Mouse (Mus musculus) erythroblast, embryonic 14.5 days (primary cell): ENCODE measurements around the gene Krt86. TPM values are rescaled to one million over a fixed set of nuclear protein-coding genes. Genes with fewer than 3 reads are reported as not detected.

Experiments used
- H3K27me3 ChIP-seq: 2 replicates; pipeline ENCODE4 v1.6.1; 2012; ENCODE audit warnings: inconsistent platforms; ENCODE audit not compliant: control insufficient read depth
- H3K36me3 ChIP-seq: 2 replicates; pipeline ENCODE4 v1.6.1; 2012; ENCODE audit warnings: mild to moderate bottlenecking, inconsistent platforms; ENCODE audit not compliant: control insufficient read depth
- H3K4me1 ChIP-seq: 2 replicates; pipeline ENCODE4 v1.6.1; 2012; ENCODE audit warnings: inconsistent platforms; ENCODE audit not compliant: control insufficient read depth
- H3K4me3 ChIP-seq: replicated peaks from 2 replicates; pipeline ENCODE3; 2012; ENCODE audit warnings: moderate library complexity, mild to moderate bottlenecking, inconsistent platforms
- H3K9me3 ChIP-seq: 2 replicates; pipeline ENCODE4 v1.6.1; 2012; ENCODE audit warnings: low read length, inconsistent platforms, mixed read lengths; ENCODE audit not compliant: control insufficient read depth
- GATA1 ChIP-seq: IDR thresholded peaks from 2 replicates; pipeline ENCODE4 v1.6.1; 2012; ENCODE audit warnings: low read length, inconsistent platforms, mixed read lengths
- TAL1 ChIP-seq: IDR thresholded peaks from 3 replicates; pipeline ENCODE4 v1.6.1; 2012; ENCODE audit warnings: low read length, inconsistent platforms, mixed read lengths
- polyA plus RNA-seq: library from polyadenylated mRNA; stranded (reverse); fragments of >175 nt; gene quantifications from 2 replicates; pipeline ENCODE4 v1.2.3, GENCODE M21; 2012

Gene Krt86
- polyA plus RNA-seq, 1 experiment, result not detected

- Histone ChIP-seq H3K36me3 (no peaks in the 10 kb centered on the region), H3K9me3 (peaks cover 8% of the 10 kb centered on the region), H3K27me3 (no peaks in the 10 kb centered on the region), H3K4me1 (no peaks in the 10 kb centered on the region), H3K4me3 (no peak overlapping the region)
- TF ChIP-seq TAL1 (no peak), GATA1 (no peak)
Measured at GRCm38 (mm10) chr15:101455292-101455691, 18.0 kb upstream of the Krt86 start.

GRCm38 (mm10) chr15:101455891-101456290 lies 17.4 kb upstream of the Krt86 start:
- Histone ChIP-seq H3K9me3 (peaks cover 8% of the 10 kb centered on the region), H3K27me3 (no peaks in the 10 kb centered on the region)

GRCm38 (mm10) chr15:101458361-101458930 lies 14.8 kb upstream of the Krt86 start:
- peaks cover 8% of the 10 kb centered on the region for H3K9me3 ChIP-seq
- H3K4me3 ChIP-seq, result no peak overlapping the region
- H3K36me3 ChIP-seq, result no peaks in the 10 kb centered on the region
- H3K27me3 ChIP-seq, result no peaks in the 10 kb centered on the region
- no peaks in the 10 kb centered on the region for H3K4me1 ChIP-seq
- no peak for TF ChIP-seq GATA1
- no peak for TF ChIP-seq TAL1

More at GRCm38 (mm10) chr15:101455891-101456290, 17.4 kb upstream of the Krt86 start:
- Histone ChIP-seq H3K4me3 (no peak overlapping the region), H3K36me3 (no peaks in the 10 kb centered on the region), H3K4me1 (no peaks in the 10 kb centered on the region)
- TF ChIP-seq TAL1, result no peak
- TF ChIP-seq GATA1, result no peak

- H3K4me1 ChIP-seq, result no peaks in the 10 kb centered on the region
- no peak overlapping the region for H3K4me3 ChIP-seq
- H3K27me3 ChIP-seq, result no peaks in the 10 kb centered on the region
- TF ChIP-seq GATA1, result no peak
- no peak for TF ChIP-seq TAL1
- no peaks in the 10 kb centered on the region for H3K36me3 ChIP-seq
- peaks cover 8% of the 10 kb centered on the region for H3K9me3 ChIP-seq
Measured at GRCm38 (mm10) chr15:101459283-101459682, 14.0 kb upstream of the Krt86 start.

- Histone ChIP-seq H3K4me1 (no peaks in the 10 kb centered on the region), H3K4me3 (no peak within 1 kb of the TSS), H3K27me3 (no peaks in the 10 kb centered on the region), H3K36me3 (no peaks in the 10 kb centered on the region), H3K9me3 (no peaks in the 10 kb centered on the region)
- TF ChIP-seq GATA1 (no peak), TAL1 (no peak)
Measured at GRCm38 (mm10) chr15:101463651-101464050, 9.6 kb upstream of the Krt86 start, which contains the start of gene Krt81. TSS of gene Krt81 (minus strand) at chr15:101463751.

GRCm38 (mm10) chr15:101469093-101469492 lies 4.2 kb upstream of the Krt86 start:
- TF ChIP-seq TAL1 (no peak), GATA1 (no peak)
- Histone ChIP-seq H3K4me1 (no peaks in the 10 kb centered on the region), H3K9me3 (no peaks in the 10 kb centered on the region), H3K27me3 (no peaks in the 10 kb centered on the region), H3K4me3 (no peak overlapping the region), H3K36me3 (no peaks in the 10 kb centered on the region)

- Histone ChIP-seq H3K4me3 (no peak overlapping the region), H3K27me3 (peaks cover 6% of the 10 kb centered on the region), H3K36me3 (no peaks in the 10 kb centered on the region), H3K4me1 (no peaks in the 10 kb centered on the region), H3K9me3 (no peaks in the 10 kb centered on the region)
- TF ChIP-seq TAL1, result no peak
Measured at GRCm38 (mm10) chr15:101479007-101479665, 5.9 kb downstream of the Krt86 start.

- TF ChIP-seq TAL1 (no peak), GATA1 (no peak)
- H3K4me1 ChIP-seq, result no peaks in the 10 kb centered on the region
- peaks cover 6% of the 10 kb centered on the region for H3K27me3 ChIP-seq
- H3K9me3 ChIP-seq, result no peaks in the 10 kb centered on the region
- H3K4me3 ChIP-seq, result no peak overlapping the region
- no peaks in the 10 kb centered on the region for H3K36me3 ChIP-seq
Measured at GRCm38 (mm10) chr15:101479666-101480060, 6.4 kb downstream of the Krt86 start.

- no peak overlapping the region for H3K4me3 ChIP-seq
- TF ChIP-seq GATA1 (no peak), TAL1 (no peak)
- H3K4me1 ChIP-seq, result no peaks in the 10 kb centered on the region
- no peaks in the 10 kb centered on the region for H3K36me3 ChIP-seq
- H3K9me3 ChIP-seq, result no peaks in the 10 kb centered on the region
- peaks cover 6% of the 10 kb centered on the region for H3K27me3 ChIP-seq
Measured at GRCm38 (mm10) chr15:101482056-101482455, 8.8 kb downstream of the Krt86 start.
